Mouse (Mus musculus) neutrophil, adult 59 days (primary cell): Measurements from ENCODE around the gene Map3k7. TPM values are rescaled to one million over a fixed set of nuclear protein-coding genes. Genes with fewer than 3 reads are reported as not detected.

ENCODE experiments used
- total RNA-seq, 2 experiments: library from RNA; stranded (reverse); gene quantifications; 1 replicate in 1 of 2; 2 replicates in 1 of 2; pipeline ENCODE4 v1.2.4; 2023

Gene Map3k7
- 10 to 100 TPM; 45.2 to 45.4 TPM for total RNA-seq

GRCm38 (mm10) chr4:31963354-31964193, at the start of gene Map3k7:
Gene Map3k7 (plus strand): TSS chr4:31964097.

